Comparison of ENCODE assay signal across 8 mouse cellular contexts in genomic region chr2:168912901-168913721, GRCm38 (mm10). TPM values are rescaled to one million over a fixed set of nuclear protein-coding genes. Genes with fewer than 3 reads are reported as not detected.
A peak's percentile ranks its signal among the peaks of the same experiment; 100 is the strongest.
DNase-seq lines count a peak whose midpoint lies in the region; ATAC-seq and TF ChIP-seq lines count a peak whose summit lies in the region.

No protein-coding gene starts in this region.

- no peak for TF ChIP-seq CTCF in bone marrow macrophage, adult 2 months (IDR thresholded peaks at IDR 0.05; ENCODE audit: low read depth, low read length)

- peaks cover 43% of the 10 kb centered on the region for H3K27me3 ChIP-seq in heart, embryonic 15.5 days
- peaks cover 30% of the 10 kb centered on the region for H3K27me3 ChIP-seq in hindbrain, embryonic 14.5 days (ENCODE audit: control insufficient read depth, insufficient read depth, low read length)
- H3K27me3 ChIP-seq in midbrain, embryonic 15.5 days (replicated peaks) = peaks cover 29% of the 10 kb centered on the region

- no peaks in the 10 kb centered on the region for H3K9me3 ChIP-seq in heart, embryonic 15.5 days (replicated peaks)
- no peaks in the 10 kb centered on the region for H3K9me3 ChIP-seq in hindbrain, embryonic 14.5 days (ENCODE audit: control insufficient read depth, low read length)
- no peaks in the 10 kb centered on the region for H3K9me3 ChIP-seq in midbrain, embryonic 15.5 days

- 3% methylated on average over 31 of the region's 31 CpGs for WGBS in heart, embryonic 15.5 days
- 2% methylated on average over 31 of the region's 31 CpGs for WGBS in hindbrain, embryonic 14.5 days
- 1% methylated on average over 31 of the region's 31 CpGs for WGBS in midbrain, embryonic 15.5 days

- 0 out of 2 replicates have a peak overlapping the region, but pooled peaks have one; percentile 32 for H3K9ac ChIP-seq in heart, embryonic 15.5 days
- peak overlapping the region; percentile 54 for H3K9ac ChIP-seq in hindbrain, embryonic 14.5 days
- peak overlapping the region; percentile 57 for H3K9ac ChIP-seq in midbrain, embryonic 15.5 days

- peak overlapping the region; percentile 52 for H3K4me3 ChIP-seq in heart, embryonic 15.5 days
- peak overlapping the region; percentile 42 for H3K4me3 ChIP-seq in bone marrow macrophage, adult 2 months (ENCODE audit: insufficient read depth, low read length)
- peak overlapping the region; percentile 50 for H3K4me3 ChIP-seq in hindbrain, embryonic 14.5 days (replicated peaks; ENCODE audit: low read length)
- peak overlapping the region; percentile 58 for H3K4me3 ChIP-seq in midbrain, embryonic 15.5 days

- DNase-seq in heart, adult 11 months = no peak
- no peak for DNase-seq in hindbrain, embryonic 14.5 days (ENCODE audit: low spot score)
- DNase-seq in cerebellum, adult 9-11 months = no peak
- no peak for DNase-seq in lung, postnatal 25 days (ENCODE audit: low spot score)
- no peak for DNase-seq in frontal cortex, postnatal 25 days (ENCODE audit: low spot score in 2 of 2)

- H3K27ac ChIP-seq in heart, embryonic 15.5 days = no peak overlapping the region
- H3K27ac ChIP-seq in bone marrow macrophage, adult 2 months (ENCODE audit: insufficient read depth, low read depth, low read length) = no peak overlapping the region
- H3K27ac ChIP-seq in hindbrain, embryonic 14.5 days = no peak overlapping the region
- H3K27ac ChIP-seq in midbrain, embryonic 15.5 days = peak overlapping the region; percentile 68

- no peak for ATAC-seq in heart, embryonic 15.5 days (replicated peaks; ENCODE audit: insufficient number of reproducible peaks, insufficient read depth, low FRiP score, low read depth)
- 0 out of 2 replicates have a peak, but pooled peaks have one; percentile 3 for ATAC-seq in hindbrain, embryonic 14.5 days (ENCODE audit: low FRiP score)
- peak; percentile 43 for ATAC-seq in midbrain, embryonic 15.5 days (replicated peaks)

- peak overlapping the region; percentile 92 for H3K4me2 ChIP-seq in heart, embryonic 15.5 days
- H3K4me2 ChIP-seq in hindbrain, embryonic 14.5 days (replicated peaks) = peak overlapping the region; percentile 89
- H3K4me2 ChIP-seq in midbrain, embryonic 15.5 days = peak overlapping the region; percentile 98

- TF ChIP-seq POLR2A in bone marrow macrophage, adult 2 months (IDR thresholded peaks at IDR 0.05; ENCODE audit: borderline replicate concordance, low read depth, low read length) = no peak

- no peaks in the 10 kb centered on the region for H3K36me3 ChIP-seq in heart, embryonic 15.5 days
- no peaks in the 10 kb centered on the region for H3K36me3 ChIP-seq in hindbrain, embryonic 14.5 days (replicated peaks; ENCODE audit: control insufficient read depth, insufficient read depth)
- no peaks in the 10 kb centered on the region for H3K36me3 ChIP-seq in midbrain, embryonic 15.5 days (replicated peaks)

- peaks cover 28% of the 10 kb centered on the region for H3K4me1 ChIP-seq in heart, embryonic 15.5 days (replicated peaks)
- H3K4me1 ChIP-seq in bone marrow macrophage, adult 2 months (ENCODE audit: control insufficient read depth, insufficient read depth, low read length) = peaks cover 5% of the 10 kb centered on the region; the same call in 1 of the 2 replicates
- peaks cover 20% of the 10 kb centered on the region for H3K4me1 ChIP-seq in hindbrain, embryonic 14.5 days (replicated peaks; ENCODE audit: control insufficient read depth, insufficient read depth, low read length)
- peaks cover 24% of the 10 kb centered on the region for H3K4me1 ChIP-seq in midbrain, embryonic 15.5 days

RNA-seq across cellular contexts. Expression of gene Zfp64, which starts 42.3 kb away (rescaled TPM):
- polyA plus RNA-seq in heart, embryonic 15.5 days (2015; fragmentation: Nextera tagmentation; extraction: Ambion mirVana) = 13.2 and 17.5 TPM in 2 replicates
- 7.4 and 9.9 TPM in 2 replicates for polyA plus RNA-seq in bone marrow macrophage, adult 2 months (2012; ENCODE audit: insufficient read depth, insufficient read length, missing spikeins)
- 27.3 and 29.7 TPM in 2 replicates for polyA plus RNA-seq in hindbrain, embryonic 14.5 days (2014; fragmentation: Nextera tagmentation; extraction: Ambion mirVana)
- 44.5 and 46.9 TPM in 2 replicates for polyA plus RNA-seq in midbrain, embryonic 15.5 days (2015; fragmentation: Nextera tagmentation; extraction: Ambion mirVana)
